Mouse (Mus musculus): ENCODE measurements around the gene Cmpk1.

GRCm38 (mm10) chr4:114958231-114958630 lies 28.8 kb downstream of the Cmpk1 start:
- no peak for TF ChIP-seq ZMIZ1 (IDR thresholded peaks at IDR 0.05; ENCODE audit: low read depth, low read length)
- TF ChIP-seq POLR2A (IDR thresholded peaks at IDR 0.05; ENCODE audit: low read depth, low read length), result no peak

All from CH12.LX (cell line).